Mouse (Mus musculus): ENCODE results near the gene Vwa1. TPM values are rescaled to one million over a fixed set of nuclear protein-coding genes. Genes with fewer than 3 reads are reported as not detected.

Vwa1 gene
- total and polyA plus RNA-seq, 2 experiments from 2014 or later, result 7.5 to 15.5 TPM

GRCm38 (mm10) chr4:155769880-155770512 lies 4.5 kb downstream of the Vwa1 start:
- Histone ChIP-seq H3K36me3 (replicated peaks; ENCODE audit: control insufficient read depth, insufficient read depth, low read length) (no peaks in the 10 kb centered on the region), H3K9ac (replicated peaks; ENCODE audit: low read depth, low read length) (peak overlapping the region; percentile 71), H3K9me3 (replicated peaks; ENCODE audit: control insufficient read depth, low read length) (no peaks in the 10 kb centered on the region), H3K4me2 (ENCODE audit: low read depth, low read length) (peak overlapping the region; percentile 87), H3K27me3 (ENCODE audit: control insufficient read depth, insufficient read depth, low read length) (peaks cover 5% of the 10 kb centered on the region; the same call in 1 of the 2 replicates), H3K4me1 (ENCODE audit: control insufficient read depth, insufficient read depth) (peaks cover 9% of the 10 kb centered on the region), H3K27ac (ENCODE audit: low read depth) (peak overlapping the region; percentile 77), H3K4me3 (ENCODE audit: low read depth, low read length) (peak overlapping the region; percentile 51)
- TF ChIP-seq CTCF (IDR thresholded peaks at IDR 0.05; ENCODE audit: low read depth) (peak; percentile 98), EP300 (IDR thresholded peaks at IDR 0.05; ENCODE audit: low read depth) (no peak)
- ATAC-seq (ENCODE audit: insufficient read depth, low read depth) (peak; percentile 90), DNase-seq (ENCODE audit: low spot score) (peak; percentile 81)
- 2% methylated on average over 39 of the region's 39 CpGs for WGBS

GRCm38 (mm10) chr4:155769496-155769879 lies 5.0 kb downstream of the Vwa1 start:
- Histone ChIP-seq H3K4me1 (ENCODE audit: control insufficient read depth, insufficient read depth) (peaks cover 4% of the 10 kb centered on the region; the same call in 1 of the 2 replicates), H3K36me3 (replicated peaks; ENCODE audit: control insufficient read depth, insufficient read depth, low read length) (no peaks in the 10 kb centered on the region), H3K27ac (ENCODE audit: low read depth) (no peak overlapping the region), H3K4me3 (ENCODE audit: low read depth, low read length) (peak overlapping the region; percentile 51; the same call in 1 of the 2 replicates), H3K4me2 (ENCODE audit: low read depth, low read length) (peak overlapping the region; percentile 87; the same call in 1 of the 2 replicates), H3K27me3 (ENCODE audit: control insufficient read depth, insufficient read depth, low read length) (peaks cover 5% of the 10 kb centered on the region; the same call in 1 of the 2 replicates), H3K9ac (replicated peaks; ENCODE audit: low read depth, low read length) (peak overlapping the region; percentile 71; the same call in 1 of the 2 replicates), H3K9me3 (replicated peaks; ENCODE audit: control insufficient read depth, low read length) (no peaks in the 10 kb centered on the region)
- 65% methylated on average over 5 of the region's 5 CpGs for WGBS
- no peak for ATAC-seq (ENCODE audit: insufficient read depth, low read depth)
- DNase-seq (ENCODE audit: low spot score), result no peak
- no peak for TF ChIP-seq EP300 (IDR thresholded peaks at IDR 0.05; ENCODE audit: low read depth)
- no peak for TF ChIP-seq CTCF (IDR thresholded peaks at IDR 0.05; ENCODE audit: low read depth)

- no peaks in the 10 kb centered on the region for H3K27me3 ChIP-seq (ENCODE audit: control insufficient read depth, insufficient read depth, low read length)
- no peaks in the 10 kb centered on the region for H3K9me3 ChIP-seq (replicated peaks; ENCODE audit: control insufficient read depth, low read length)
- H3K4me1 ChIP-seq (ENCODE audit: control insufficient read depth, insufficient read depth), result peaks cover 29% of the 10 kb centered on the region
- TF ChIP-seq EP300 (IDR thresholded peaks at IDR 0.05; ENCODE audit: low read depth) (no peak), CTCF (IDR thresholded peaks at IDR 0.05; ENCODE audit: low read depth) (no peak)
- H3K27ac ChIP-seq (ENCODE audit: low read depth), result no peak overlapping the region
- ATAC-seq (ENCODE audit: insufficient read depth, low read depth) (no peak), DNase-seq (ENCODE audit: low spot score) (no peak)
- 72% methylated on average over 3 of the region's 3 CpGs for WGBS
- H3K36me3 ChIP-seq (replicated peaks; ENCODE audit: control insufficient read depth, insufficient read depth, low read length), result peaks cover 6% of the 10 kb centered on the region; the same call in 1 of the 2 replicates
- H3K4me3 ChIP-seq (ENCODE audit: low read depth, low read length), result no peak overlapping the region
- no peak overlapping the region for H3K4me2 ChIP-seq (ENCODE audit: low read depth, low read length)
- H3K9ac ChIP-seq (replicated peaks; ENCODE audit: low read depth, low read length), result no peak overlapping the region
Observed at GRCm38 (mm10) chr4:155762357-155762756, 12.1 kb downstream of the Vwa1 start.

- Histone ChIP-seq H3K9ac (replicated peaks; ENCODE audit: low read depth, low read length) (peak overlapping the region; percentile 65), H3K36me3 (replicated peaks; ENCODE audit: control insufficient read depth, insufficient read depth, low read length) (peaks cover 12% of the 10 kb centered on the region), H3K4me2 (ENCODE audit: low read depth, low read length) (peak overlapping the region; percentile 94), H3K4me3 (ENCODE audit: low read depth, low read length) (peak overlapping the region; percentile 66), H3K27me3 (ENCODE audit: control insufficient read depth, insufficient read depth, low read length) (no peaks in the 10 kb centered on the region), H3K4me1 (ENCODE audit: control insufficient read depth, insufficient read depth) (peaks cover 36% of the 10 kb centered on the region), H3K9me3 (replicated peaks; ENCODE audit: control insufficient read depth, low read length) (no peaks in the 10 kb centered on the region), H3K27ac (ENCODE audit: low read depth) (peak overlapping the region; percentile 59)
- ATAC-seq (ENCODE audit: insufficient read depth, low read depth) (no peak), DNase-seq (ENCODE audit: low spot score) (no peak)
- 2% methylated on average over 28 of the region's 28 CpGs for WGBS
- no peak for TF ChIP-seq EP300 (IDR thresholded peaks at IDR 0.05; ENCODE audit: low read depth)
- TF ChIP-seq CTCF (IDR thresholded peaks at IDR 0.05; ENCODE audit: low read depth), result no peak
Observed at GRCm38 (mm10) chr4:155761356-155762099, 13.0 kb downstream of the Vwa1 start.

GRCm38 (mm10) chr4:155760613-155761355 lies 13.7 kb downstream of the Vwa1 start, which contains the start of gene Atad3a:
Gene Atad3a, minus strand, starts transcription at chr4:155761093.
- under 1% methylated on average over 58 of the region's 68 CpGs for WGBS

More at GRCm38 (mm10) chr4:155760613-155761355, 13.7 kb downstream of the Vwa1 start, which contains the start of gene Atad3a:
- H3K4me1 ChIP-seq (ENCODE audit: control insufficient read depth, insufficient read depth), result peaks cover 36% of the 10 kb centered on the region
- TF ChIP-seq EP300 (IDR thresholded peaks at IDR 0.05; ENCODE audit: low read depth), result peak; percentile 42; the same call in 1 of the 2 replicates
- no peak for TF ChIP-seq CTCF (IDR thresholded peaks at IDR 0.05; ENCODE audit: low read depth)
- H3K27me3 ChIP-seq (ENCODE audit: control insufficient read depth, insufficient read depth, low read length), result no peaks in the 10 kb centered on the region
- peaks cover 20% of the 10 kb centered on the region for H3K36me3 ChIP-seq (replicated peaks; ENCODE audit: control insufficient read depth, insufficient read depth, low read length)
- H3K4me3 ChIP-seq (ENCODE audit: low read depth, low read length), result peak within 1 kb of the TSS; percentile 66
- ATAC-seq (ENCODE audit: insufficient read depth, low read depth) (peak; percentile 97), DNase-seq (ENCODE audit: low spot score) (peak; percentile 96)
- H3K9me3 ChIP-seq (replicated peaks; ENCODE audit: control insufficient read depth, low read length), result no peaks in the 10 kb centered on the region
- H3K4me2 ChIP-seq (ENCODE audit: low read depth, low read length), result peak within 1 kb of the TSS; percentile 94
- H3K27ac ChIP-seq (ENCODE audit: low read depth), result peak within 1 kb of the TSS; percentile 80
- peak within 1 kb of the TSS; percentile 66 for H3K9ac ChIP-seq (replicated peaks; ENCODE audit: low read depth, low read length)
